Mouse (Mus musculus): ENCODE measurements around the gene Pnp2.
A peak's percentile ranks its signal among the peaks of the same experiment; 100 is the strongest.
"Not testable (repeated sequence)": the region's sequence is repeated elsewhere in the genome, so short reads cannot be mapped to it uniquely, and the experiment has no call there.

The Pnp2 gene

DNA sequence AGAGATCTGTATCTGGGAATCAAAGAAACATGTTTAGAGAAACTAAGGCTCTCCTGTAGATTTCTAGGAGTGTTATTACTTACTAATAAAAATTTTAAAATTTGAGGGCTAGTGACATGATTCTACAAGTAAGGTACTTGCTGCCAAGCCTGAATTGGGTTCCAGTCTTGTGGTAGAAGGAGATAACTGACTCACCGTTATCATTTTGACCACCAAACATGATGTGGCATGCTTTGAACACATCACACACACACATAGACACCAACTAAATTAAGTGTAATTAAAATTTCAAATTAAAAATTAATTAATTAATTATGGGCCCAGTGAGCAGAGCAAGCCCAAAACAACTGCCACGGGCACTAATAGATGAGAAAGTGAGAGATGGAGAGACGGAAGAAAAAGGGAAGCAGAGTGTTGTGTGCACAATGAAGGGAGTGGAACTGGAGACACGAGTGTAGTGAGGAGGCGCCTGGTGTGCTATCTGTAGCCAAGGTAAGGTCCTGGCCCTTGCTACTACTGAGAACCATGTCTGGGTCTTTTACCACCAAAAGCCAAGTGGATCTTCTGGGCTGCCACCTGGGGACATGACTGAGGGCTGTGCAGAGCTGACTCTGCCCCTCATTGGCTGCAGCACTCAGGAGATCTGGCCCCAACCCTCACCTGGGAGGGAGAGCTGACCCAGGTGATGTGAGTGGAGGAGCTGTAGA lies 2.6 kb downstream of the Pnp2 start:
- not testable (repeated sequence) for DNase-seq

DNA sequence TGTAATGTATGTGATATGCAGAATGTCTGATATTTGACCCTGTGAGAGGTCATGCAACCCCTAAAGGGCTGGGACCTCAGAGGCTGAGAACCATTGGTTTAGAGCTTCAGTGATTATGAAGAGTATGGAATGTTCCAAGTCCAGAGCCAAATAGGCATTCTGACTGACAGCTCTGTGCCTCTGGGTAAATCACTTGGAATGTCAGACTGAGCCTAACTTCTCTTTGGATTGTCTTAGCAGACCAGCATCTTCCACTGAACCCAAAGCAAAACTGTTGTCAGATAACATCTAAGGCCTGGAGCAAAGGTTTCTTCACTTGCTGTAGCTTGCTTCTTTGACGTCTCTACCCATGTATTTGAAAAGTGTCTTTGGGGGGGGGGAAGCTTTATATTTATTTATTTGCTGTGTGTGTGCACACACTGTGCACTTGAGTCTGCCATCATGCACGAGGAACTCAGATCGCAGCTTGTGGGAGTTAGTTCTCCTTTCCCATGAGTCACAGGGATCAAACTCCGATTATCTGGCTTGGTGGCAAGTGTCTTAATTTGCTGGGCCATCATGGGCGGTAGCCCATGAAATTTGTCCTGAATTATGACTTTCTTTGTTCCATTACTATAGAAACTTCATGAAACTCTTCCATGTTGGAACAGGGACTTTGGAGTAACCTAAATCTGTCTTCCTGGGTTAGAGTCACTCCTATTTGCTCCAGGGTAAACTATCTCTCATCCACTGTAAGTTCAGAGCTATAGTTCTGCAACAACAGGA lies 12.6 kb downstream of the Pnp2 start:
- no peak for DNase-seq

DNA sequence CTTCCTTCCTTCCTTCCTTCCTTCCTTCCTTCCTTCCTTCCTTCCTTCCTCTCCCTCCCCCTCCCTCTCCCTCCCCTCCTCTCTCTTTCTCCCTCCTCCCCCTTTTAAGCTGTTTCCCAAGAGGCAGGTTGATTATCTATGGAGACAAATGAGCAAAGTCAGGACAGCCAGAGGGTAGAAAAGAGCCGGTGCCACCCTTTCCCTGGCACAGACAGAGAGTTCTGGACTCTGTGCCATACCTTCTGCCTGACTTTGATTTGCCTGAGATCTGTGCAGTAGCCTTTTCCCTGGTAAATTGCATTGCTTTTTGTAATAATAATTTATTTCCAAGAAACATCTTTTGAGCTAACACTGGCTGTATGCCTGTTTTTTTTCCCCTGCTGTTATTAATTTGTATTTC lies 13.2 kb downstream of the Pnp2 start:
- no peak for DNase-seq

DNA sequence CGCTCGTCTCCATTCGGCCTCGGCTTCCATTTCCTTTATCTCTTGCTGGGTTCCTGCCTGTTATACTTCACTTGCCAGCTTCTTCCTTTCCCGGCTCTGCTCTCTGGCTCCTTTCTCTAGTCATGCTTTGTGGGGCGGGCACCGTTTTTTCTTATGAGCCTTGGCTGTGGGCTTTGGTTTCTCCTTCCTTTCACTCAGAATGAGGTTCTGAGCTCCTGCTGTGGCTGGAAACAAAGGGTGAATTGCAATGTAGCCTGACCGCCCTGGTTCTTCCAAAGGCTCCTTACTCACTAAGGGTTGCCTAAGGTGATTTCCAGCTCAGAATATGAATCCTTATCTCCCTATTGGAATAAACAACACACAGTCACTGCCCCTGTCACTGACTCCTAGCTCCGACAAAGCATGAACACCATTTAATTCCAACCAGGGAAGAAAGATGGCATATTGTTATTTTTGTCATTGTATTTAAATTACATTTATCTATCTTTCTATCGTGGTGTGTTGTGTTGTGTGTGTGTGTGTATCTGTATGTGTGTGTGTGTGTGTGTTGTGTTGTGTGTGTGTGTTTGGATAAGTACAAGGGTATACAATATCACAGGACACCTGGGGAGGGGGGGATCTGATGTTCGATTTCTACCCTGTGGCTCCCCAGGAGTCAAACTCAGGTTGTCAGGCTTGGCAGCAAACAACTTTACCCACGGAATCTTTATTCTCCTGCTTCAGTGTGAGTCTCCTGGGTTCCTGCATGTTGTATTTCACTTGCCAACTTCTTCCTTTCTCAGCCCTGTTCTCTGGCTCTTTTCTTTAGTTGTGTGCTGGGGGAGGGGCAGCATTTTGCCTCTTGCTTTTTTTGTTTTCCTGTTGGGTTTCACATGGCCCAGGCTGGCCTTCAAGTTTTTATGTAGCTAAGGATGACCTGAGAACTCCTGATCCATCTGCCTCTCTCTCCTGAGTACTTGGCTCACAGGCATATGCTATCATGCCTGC lies 14.1 kb downstream of the Pnp2 start:
- DNase-seq: peak; percentile 58

DNA sequence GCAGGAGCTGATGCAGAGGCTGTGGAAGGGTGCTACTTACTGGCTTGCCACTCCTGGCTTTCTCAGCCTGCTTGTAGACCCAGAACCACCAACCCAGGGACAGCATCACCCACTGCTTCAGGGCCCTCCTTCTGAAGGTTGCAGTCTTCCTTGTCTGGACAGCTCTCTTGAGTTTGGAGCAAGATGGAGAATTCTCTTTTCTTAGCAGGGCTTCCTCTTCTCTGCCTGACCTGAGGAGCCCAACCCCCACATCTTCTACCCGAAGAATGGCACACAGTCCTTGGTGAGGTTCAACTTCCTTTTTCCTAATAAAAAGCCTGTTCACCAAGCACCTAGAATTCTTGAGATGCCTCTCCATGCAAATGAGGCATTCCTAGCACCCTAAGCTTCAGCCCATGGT lies 15.0 kb downstream of the Pnp2 start:
- no peak for DNase-seq

DNA sequence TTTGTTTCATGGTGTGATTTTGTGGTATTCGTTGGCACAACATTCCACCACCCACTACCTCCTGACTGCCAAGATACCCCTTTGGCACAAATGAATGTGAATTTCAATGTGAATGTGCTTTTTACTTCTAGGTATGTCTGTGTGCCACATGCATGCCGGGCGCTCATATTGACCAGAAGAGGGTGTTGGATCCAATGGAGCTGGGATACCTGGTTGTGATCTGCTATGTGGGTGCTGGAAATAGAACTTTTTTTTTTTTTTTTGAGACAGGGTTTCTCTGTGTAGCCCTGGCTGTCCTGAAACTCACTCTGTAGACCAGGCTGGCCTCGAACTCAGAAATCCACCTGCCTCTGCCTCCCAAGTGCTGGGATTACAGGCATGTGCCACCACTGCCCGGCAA lies 17.3 kb downstream of the Pnp2 start:
- DNase-seq: not testable (repeated sequence)

DNA sequence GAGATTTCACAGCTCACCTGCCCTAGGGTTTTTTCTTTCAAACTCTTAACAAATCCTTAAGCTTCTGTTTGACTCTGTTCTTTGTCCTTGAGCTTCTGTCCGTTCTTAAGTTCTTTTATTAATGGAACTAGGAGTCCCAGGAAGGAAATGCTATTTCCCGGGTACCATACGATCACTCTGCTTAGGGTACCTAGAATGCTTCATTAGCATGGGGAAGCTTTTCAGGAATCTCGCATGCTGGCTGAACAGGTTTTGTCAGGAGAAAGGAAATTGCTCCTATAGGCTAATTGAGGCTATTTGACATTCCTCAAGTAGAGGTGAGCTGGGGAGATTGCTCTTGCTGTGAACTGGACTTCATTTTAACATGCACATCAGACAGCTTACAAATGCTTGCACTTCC lies 17.9 kb downstream of the Pnp2 start:
- no peak for DNase-seq

DNA sequence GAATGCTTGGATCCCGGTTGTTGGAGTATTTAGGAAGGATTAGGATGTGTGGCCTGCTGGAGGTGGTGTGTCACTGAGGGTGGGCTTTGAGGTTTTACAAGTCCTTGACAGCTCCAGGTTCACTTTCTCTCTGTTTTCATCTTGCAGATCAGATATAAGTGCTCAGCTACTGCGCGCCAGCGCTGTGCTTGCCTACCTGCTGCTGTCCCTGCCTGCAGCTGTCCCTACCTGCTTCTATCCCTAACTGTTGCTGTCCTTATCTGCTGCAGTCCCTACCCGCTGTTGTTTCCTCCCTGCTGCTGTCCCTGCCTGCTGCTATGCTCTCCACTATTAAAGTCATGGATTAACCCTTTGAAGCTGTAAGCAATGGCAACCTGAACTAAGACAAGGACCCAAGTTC lies 19.2 kb downstream of the Pnp2 start:
- DNase-seq: no peak

DNA sequence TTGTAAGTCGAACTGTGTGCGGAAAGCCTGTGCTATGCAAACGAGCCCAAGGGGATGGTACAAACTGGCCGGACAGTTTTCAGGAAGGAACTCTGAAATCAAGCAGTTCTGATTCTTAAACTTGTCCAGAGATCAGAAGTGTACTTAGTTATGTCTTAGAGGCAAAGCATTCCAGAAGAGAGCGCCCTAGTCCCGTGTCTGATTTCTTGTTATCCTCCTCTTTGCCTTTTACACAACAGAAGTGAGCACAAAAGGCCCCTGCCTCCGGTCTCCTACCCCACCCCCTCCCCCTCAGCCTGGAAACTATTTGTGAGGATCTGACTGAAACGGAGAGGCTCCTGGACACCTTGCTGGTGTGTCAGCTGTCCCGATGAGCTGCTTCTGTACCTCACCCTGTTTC lies 20.9 kb downstream of the Pnp2 start:
- no peak for DNase-seq

DNA sequence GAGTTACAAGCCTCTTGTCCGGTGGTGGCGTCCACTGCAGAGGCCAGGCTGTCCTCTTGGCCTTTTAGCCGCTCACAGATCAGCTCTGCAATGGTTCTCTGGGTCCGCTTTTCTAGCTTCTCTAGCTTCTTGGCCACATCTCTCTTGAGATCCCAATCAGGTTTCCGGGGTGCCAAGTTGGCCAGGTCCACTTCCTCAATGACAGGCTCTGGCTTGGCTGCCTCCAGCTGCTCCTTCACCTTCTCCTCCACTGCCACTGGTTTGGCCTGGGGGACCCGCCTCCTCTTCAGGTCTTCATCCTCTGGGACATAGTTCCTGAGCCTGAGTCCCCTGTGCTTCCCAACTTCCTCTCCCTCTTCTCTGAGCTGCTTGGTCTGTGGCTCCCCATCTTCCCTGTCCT lies 22.7 kb downstream of the Pnp2 start:
- DNase-seq: not testable (repeated sequence)

DNA sequence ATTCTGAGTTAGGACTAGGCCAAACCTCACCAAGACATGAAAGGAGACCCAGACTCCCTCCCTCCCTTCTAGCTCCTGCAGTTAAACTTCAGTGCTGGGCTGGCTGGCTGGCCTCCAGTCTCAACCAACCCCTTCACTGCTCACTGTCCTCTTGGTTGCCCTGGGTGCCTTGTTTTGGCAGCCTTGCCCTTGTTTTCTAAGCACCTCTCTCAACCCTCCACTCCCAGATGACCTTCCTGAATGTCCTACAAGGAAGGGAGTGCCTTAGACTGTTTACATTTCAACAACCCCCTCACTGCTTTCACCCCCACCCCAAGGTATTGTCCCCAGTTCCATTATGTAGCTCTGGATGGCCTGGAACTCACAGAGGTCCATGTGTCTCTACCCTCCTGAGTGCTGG lies 23.8 kb downstream of the Pnp2 start:
- no peak for DNase-seq

DNA sequence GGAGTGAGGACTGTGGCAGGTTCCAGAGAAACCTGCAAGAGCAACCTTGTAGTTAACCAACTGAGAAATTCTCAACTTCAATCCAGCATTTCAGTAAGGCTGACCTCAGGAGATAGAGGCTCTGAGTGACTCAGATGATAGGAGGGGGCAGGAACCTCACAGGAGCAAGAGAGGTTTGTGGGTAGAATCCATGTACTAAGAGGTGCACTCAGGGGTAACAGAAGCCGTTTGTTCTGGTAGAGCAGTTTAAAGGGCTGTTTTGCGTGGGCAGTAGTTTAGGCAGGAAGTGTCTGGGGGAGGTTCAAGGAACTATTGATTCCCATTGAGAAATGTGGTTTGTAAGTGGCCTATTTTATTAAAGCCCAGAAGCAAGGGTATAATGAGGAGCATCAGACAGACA lies 25.4 kb downstream of the Pnp2 start:
- DNase-seq: no peak

DNA sequence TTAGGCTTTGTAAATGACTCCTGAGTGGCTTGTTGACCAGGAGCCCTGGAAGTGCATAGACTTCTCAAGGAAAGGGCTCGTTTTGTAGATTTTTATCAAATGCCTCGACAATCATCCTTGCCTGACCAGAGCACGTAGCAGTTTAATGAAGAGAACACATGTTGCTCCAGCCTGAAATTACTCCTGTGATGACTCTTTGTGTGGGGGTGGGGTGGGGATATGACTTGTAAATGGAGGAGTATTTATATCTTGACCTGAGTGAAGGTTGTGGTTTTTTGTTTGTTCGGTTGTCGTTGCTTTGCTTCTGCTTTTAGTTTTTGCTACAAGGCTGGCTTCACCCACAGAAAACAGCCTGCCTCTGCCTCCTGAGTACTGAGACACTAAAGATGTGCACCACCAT lies 26.0 kb downstream of the Pnp2 start:
- DNase-seq: no peak

DNA sequence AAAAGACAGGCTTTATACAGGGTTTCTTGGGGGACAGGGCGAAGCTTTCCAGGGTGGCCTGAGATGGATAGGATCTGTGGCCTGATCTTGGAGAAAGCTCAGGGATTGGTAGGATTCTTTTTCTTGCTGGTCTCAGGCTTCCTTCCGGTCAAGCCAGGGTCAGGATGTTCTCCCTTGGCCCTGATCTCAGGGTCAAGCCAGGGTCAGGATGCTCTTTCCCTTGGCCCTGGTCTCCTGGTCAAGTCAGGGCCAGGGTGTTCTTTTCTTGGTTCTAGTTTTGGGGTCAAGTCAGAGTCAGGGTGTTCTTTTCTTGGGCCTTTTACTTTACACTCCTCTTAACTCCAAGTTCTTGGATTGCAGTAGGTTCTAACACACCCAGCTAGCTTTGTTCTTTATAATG lies 31.9 kb downstream of the Pnp2 start:
- DNase-seq: no peak

DNA sequence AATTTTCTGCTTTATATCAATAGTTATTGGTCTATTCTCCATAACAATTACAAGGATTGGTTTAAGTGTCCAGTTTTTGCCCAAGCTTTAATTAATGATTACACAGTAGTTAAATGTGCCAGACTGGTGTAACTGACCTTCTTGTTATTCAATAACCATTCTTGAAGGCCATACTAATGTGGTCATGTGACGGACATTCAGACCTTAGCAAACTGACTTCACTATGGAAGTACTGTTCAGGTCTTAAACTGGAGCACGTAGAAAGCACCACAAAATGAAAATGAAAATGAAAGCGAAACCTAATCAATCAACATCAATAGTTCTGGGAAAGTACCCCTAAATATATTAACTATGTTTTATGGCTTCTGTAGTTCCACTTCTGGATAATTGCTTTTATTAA lies 35.2 kb downstream of the Pnp2 start:
- no peak for DNase-seq

DNA sequence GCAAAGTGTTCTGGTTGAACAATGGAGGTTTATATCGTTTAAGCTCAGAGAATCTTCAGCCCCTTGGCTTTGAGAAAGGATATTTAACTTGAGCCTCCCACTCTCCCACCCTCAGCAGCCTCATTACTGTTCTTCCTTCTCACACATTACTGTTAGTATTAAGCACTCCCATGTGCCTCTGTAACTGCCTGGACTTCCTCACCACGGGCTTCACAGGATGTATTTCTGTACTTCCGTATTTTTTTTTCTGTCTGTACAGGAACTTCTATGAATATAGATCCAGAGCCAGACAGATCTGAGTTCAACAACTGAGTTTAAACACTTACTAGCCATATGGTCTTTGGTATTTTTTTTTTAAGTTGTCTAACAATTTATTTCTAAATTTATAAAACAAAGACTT lies 41.3 kb downstream of the Pnp2 start:
- DNase-seq: no peak

DNA sequence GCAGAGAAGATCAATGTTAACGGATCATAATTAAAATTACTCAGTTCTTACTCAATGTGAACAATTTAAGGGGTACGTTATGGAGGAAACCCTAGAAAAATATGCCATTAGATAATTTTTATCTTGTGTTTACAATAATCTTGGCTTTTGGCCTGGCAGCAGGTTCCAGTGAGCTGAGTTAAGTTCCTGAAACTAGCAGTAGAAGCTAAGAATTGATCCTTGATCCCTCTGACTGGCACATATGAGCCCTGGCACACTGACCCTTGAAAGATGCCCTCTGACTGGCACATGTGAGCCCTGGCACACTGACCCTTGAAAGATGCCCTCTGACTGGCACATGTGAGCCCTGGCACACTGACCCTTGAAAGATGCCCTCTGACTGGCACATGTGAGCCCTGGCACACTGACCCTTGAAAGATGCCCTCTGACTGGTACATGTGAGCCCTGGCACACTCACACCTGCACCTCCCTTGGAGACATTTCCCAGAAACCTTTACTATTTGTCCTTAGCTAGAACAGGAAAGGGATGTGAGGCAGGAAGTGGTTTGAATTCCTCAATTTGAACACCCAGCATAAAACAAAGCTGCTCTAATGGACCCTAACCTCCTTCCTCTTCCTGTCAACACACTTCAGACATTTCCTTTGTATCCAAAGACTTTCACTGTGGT lies 42.3 kb downstream of the Pnp2 start:
- DNase-seq: no peak

DNA sequence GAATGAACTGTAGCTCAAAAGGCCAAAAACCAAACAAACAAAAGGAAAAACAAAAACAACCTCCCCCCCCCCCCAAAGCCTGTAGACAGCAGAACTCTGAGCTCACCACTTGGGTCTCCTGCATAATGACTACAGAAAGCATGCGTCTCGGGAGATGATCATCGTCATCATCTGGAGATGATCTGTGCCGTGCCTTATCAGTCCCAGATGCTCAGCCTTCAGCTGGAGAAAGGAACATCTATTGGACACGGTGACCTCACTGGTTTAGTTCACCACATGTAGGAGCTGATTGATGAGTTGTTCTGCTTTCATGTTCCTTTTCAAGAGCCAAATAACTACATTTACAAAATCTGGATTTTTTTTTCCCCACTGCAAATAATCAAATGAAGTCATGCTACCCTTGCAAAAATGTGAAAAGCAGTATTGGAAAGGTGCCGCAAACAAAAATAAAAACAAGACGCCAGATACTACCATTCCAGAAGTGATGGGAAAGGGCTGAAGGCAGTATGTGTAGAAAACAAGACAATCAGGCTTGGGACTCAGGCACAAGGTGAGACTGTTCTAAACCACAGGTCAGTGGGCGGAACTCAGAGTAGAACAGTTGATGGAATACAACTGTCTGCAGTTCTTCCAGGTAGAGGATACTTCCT lies 51.5 kb downstream of the Pnp2 start, which contains the start of gene Rnase10:
Gene Rnase10, plus strand, starts transcription at position 600 of the 650 bp plus-strand sequence.
- no peak for DNase-seq

DNA sequence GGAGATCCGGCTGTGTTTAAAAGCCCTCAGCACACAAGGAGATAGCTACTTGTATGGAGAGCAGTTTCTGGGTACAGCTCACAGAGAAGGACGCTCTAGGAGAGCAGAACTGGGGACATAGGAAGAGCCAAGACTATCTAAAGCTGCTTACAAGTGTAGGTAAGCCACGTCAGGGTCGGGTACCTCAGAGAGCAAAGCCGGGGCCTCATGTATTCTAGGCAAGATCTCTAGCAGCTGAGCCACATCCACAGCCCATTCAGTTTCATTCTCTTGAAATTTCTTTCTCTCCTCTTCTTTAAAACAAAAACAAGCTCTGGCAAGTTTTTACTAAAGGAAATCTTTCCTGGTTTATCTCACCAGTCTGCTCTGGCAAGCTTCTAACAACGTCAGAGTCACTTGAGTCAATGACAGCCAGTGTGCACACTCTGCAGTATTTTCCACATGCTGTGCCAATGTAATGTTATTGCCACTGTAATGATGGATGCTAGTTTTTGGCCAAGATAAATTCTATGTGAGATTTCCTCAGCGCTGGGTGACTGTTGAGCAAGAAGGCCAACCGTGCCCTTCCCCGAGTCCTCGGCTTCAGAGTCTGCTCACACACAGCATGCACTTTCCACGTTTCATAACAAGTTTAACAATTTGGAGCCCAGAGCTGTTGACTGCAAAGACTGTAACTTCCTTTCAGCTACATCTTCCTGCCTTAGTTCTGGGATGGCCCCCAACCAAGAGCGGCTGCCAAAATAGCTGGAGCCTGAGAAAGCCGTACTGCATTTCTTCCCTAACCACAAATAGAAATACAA lies 52.3 kb downstream of the Pnp2 start:
- peak; percentile 4 for DNase-seq

DNA sequence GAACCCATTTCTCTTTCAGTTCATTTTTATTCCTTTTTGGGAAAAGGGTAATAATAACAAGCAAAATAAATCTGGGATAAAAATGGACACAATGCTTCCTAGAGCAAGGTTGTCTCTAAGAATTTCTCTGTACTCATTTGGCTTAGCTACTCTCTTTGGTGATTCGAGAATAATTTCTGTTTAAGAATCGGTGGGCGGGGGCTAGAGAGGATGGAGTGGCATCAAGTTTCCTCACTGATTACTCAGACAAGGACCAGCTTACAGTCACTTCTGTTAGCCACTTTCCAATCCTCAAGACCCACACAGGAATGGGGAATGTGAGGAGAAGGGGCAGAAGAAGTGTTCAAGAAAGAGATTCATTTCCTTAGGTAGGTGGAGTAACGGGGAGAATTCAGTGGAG lies 53.0 kb downstream of the Pnp2 start:
- DNase-seq: no peak

DNA sequence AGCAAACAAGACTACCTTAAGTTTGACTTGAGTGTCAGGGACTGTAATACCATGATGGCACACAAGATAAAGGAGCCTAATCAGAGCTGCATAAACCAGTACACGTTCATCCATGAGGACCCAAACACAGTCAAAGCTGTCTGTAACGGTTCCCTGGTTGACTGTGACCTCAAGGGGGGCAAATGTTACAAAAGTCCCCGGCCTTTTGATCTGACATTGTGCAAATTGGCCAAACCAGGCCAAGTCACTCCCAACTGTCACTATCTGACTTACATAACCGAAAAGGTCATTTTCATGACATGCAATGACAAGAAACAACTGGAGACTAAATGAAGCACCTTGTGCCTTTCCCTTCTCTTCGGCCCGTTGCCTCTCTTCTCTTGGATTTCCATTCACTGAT lies 53.8 kb downstream of the Pnp2 start:
- DNase-seq: no peak

Data from cerebellum, adult 9-11 months (tissue).